Mouse (Mus musculus): ENCODE measurements at regions not wholly inside any gene's neighbourhood (a gene's known extent, or its start where the extent isn't known, plus 50 kb on each side); places are given as distances from the start of the nearest gene placed in this dataset.
"Not testable (repeated sequence)": the region's sequence is repeated elsewhere in the genome, so short reads cannot be mapped to it uniquely, and the experiment has no call there.

- Histone ChIP-seq H3K9ac (replicated peaks) (no peak overlapping the region), H3K4me3 (no peak overlapping the region), H3K4me2 (replicated peaks) (no peak overlapping the region), H3K27ac (replicated peaks) (no peak overlapping the region), H3K27me3 (no peaks in the 10 kb centered on the region), H3K36me3 (no peaks in the 10 kb centered on the region), H3K9me3 (no peaks in the 10 kb centered on the region), H3K4me1 (no peaks in the 10 kb centered on the region)
- no peak for ATAC-seq (replicated peaks)
- WGBS: 62% methylated on average over 2 of the region's 2 CpGs
These were observed 759.3 kb upstream of the Gm38303 start for GRCm38 (mm10) chr3:11094804-11095203.

GRCm38 (mm10) chr3:11094138-11094537 is 758.7 kb upstream of the Gm38303 start:
- no peaks in the 10 kb centered on the region for H3K36me3 ChIP-seq
- no peaks in the 10 kb centered on the region for H3K9me3 ChIP-seq
- H3K4me1 ChIP-seq: no peaks in the 10 kb centered on the region
- no peaks in the 10 kb centered on the region for H3K27me3 ChIP-seq
- H3K27ac ChIP-seq (replicated peaks): no peak overlapping the region
- no peak overlapping the region for H3K4me3 ChIP-seq
- no peak overlapping the region for H3K9ac ChIP-seq (replicated peaks)
- no peak for ATAC-seq (replicated peaks)
- H3K4me2 ChIP-seq (replicated peaks): no peak overlapping the region
- 75% methylated on average over 3 of the region's 3 CpGs for WGBS

- no peaks in the 10 kb centered on the region for H3K4me1 ChIP-seq
- H3K27ac ChIP-seq (replicated peaks): no peak overlapping the region
- H3K27me3 ChIP-seq: no peaks in the 10 kb centered on the region
- WGBS: 53% methylated on average over 2 of the region's 2 CpGs
- no peaks in the 10 kb centered on the region for H3K9me3 ChIP-seq
- H3K4me3 ChIP-seq: no peak overlapping the region
- H3K9ac ChIP-seq (replicated peaks): no peak overlapping the region
- ATAC-seq (replicated peaks): no peak
- no peak overlapping the region for H3K4me2 ChIP-seq (replicated peaks)
- no peaks in the 10 kb centered on the region for H3K36me3 ChIP-seq
These were observed 747.8 kb upstream of the Gm38303 start for GRCm38 (mm10) chr3:11083291-11083690.

- Histone ChIP-seq H3K9ac (replicated peaks) (no peak overlapping the region), H3K9me3 (no peaks in the 10 kb centered on the region), H3K4me3 (no peak overlapping the region), H3K36me3 (no peaks in the 10 kb centered on the region), H3K4me2 (replicated peaks) (no peak overlapping the region), H3K27ac (replicated peaks) (no peak overlapping the region), H3K4me1 (no peaks in the 10 kb centered on the region), H3K27me3 (no peaks in the 10 kb centered on the region)
- 85% methylated on average over 4 of the region's 4 CpGs for WGBS
- ATAC-seq (replicated peaks): no peak
These were observed 738.5 kb upstream of the Gm38303 start for GRCm38 (mm10) chr3:11074012-11074411.

GRCm38 (mm10) chr3:11034995-11035769 is 699.7 kb upstream of the Gm38303 start:
- no peaks in the 10 kb centered on the region for H3K4me1 ChIP-seq
- no peak overlapping the region for H3K27ac ChIP-seq (replicated peaks)
- H3K9ac ChIP-seq (replicated peaks): no peak overlapping the region
- H3K9me3 ChIP-seq: no peaks in the 10 kb centered on the region
- no peak for ATAC-seq (replicated peaks)
- no peak overlapping the region for H3K4me2 ChIP-seq (replicated peaks)
- no peaks in the 10 kb centered on the region for H3K36me3 ChIP-seq
- no peak overlapping the region for H3K4me3 ChIP-seq
- WGBS: 60% methylated on average over 7 of the region's 7 CpGs
- no peaks in the 10 kb centered on the region for H3K27me3 ChIP-seq

- no peaks in the 10 kb centered on the region for H3K36me3 ChIP-seq
- 66% methylated on average over 4 of the region's 4 CpGs for WGBS
- no peak; the same call in 1 of the 2 replicates for ATAC-seq (replicated peaks)
- H3K9me3 ChIP-seq: no peaks in the 10 kb centered on the region
- no peaks in the 10 kb centered on the region for H3K4me1 ChIP-seq
- no peak overlapping the region for H3K4me3 ChIP-seq
- H3K4me2 ChIP-seq (replicated peaks): no peak overlapping the region
- no peaks in the 10 kb centered on the region for H3K27me3 ChIP-seq
- H3K27ac ChIP-seq (replicated peaks): no peak overlapping the region
- no peak overlapping the region for H3K9ac ChIP-seq (replicated peaks)
These were observed 694.5 kb upstream of the Gm38303 start for GRCm38 (mm10) chr3:11029991-11030390.

- peak; percentile 90 for ATAC-seq (replicated peaks)
- WGBS: 16% methylated on average over 3 of the region's 3 CpGs
- H3K27ac ChIP-seq (replicated peaks): peak overlapping the region; percentile 69
- no peaks in the 10 kb centered on the region for H3K27me3 ChIP-seq
- no peaks in the 10 kb centered on the region for H3K9me3 ChIP-seq
- H3K9ac ChIP-seq (replicated peaks): no peak overlapping the region
- H3K4me1 ChIP-seq: peaks cover 4% of the 10 kb centered on the region; the same call in 1 of the 2 replicates
- H3K4me2 ChIP-seq (replicated peaks): no peak overlapping the region
- no peak overlapping the region for H3K4me3 ChIP-seq
- H3K36me3 ChIP-seq: no peaks in the 10 kb centered on the region
These were observed 688.9 kb upstream of the Gm38303 start for GRCm38 (mm10) chr3:11024422-11024821.

GRCm38 (mm10) chr3:11020048-11020447 is 684.6 kb upstream of the Gm38303 start:
- peak; percentile 74 for ATAC-seq (replicated peaks)
- Histone ChIP-seq H3K4me2 (replicated peaks) (no peak overlapping the region), H3K4me3 (no peak overlapping the region), H3K27me3 (no peaks in the 10 kb centered on the region), H3K36me3 (no peaks in the 10 kb centered on the region), H3K9ac (replicated peaks) (no peak overlapping the region), H3K9me3 (no peaks in the 10 kb centered on the region), H3K4me1 (peaks cover 4% of the 10 kb centered on the region; the same call in 1 of the 2 replicates), H3K27ac (replicated peaks) (no peak overlapping the region)
- WGBS: 31% methylated on average over 3 of the region's 3 CpGs

GRCm38 (mm10) chr3:11014911-11015310 is 679.4 kb upstream of the Gm38303 start:
- not testable (repeated sequence) for H3K36me3 ChIP-seq; H3K9me3 ChIP-seq; H3K4me3 ChIP-seq; ATAC-seq (replicated peaks); H3K27ac ChIP-seq (replicated peaks); H3K27me3 ChIP-seq; H3K4me1 ChIP-seq; H3K9ac ChIP-seq (replicated peaks); H3K4me2 ChIP-seq (replicated peaks)
- WGBS: 97% methylated on average over 8 of the region's 21 CpGs

- no peaks in the 10 kb centered on the region for H3K9me3 ChIP-seq
- no peak overlapping the region for H3K9ac ChIP-seq (replicated peaks)
- no peaks in the 10 kb centered on the region for H3K36me3 ChIP-seq
- H3K27ac ChIP-seq (replicated peaks): no peak overlapping the region
- no peak overlapping the region for H3K4me3 ChIP-seq
- no peak for ATAC-seq (replicated peaks)
- no peaks in the 10 kb centered on the region for H3K4me1 ChIP-seq
- H3K27me3 ChIP-seq: no peaks in the 10 kb centered on the region
- no peak overlapping the region for H3K4me2 ChIP-seq (replicated peaks)
- WGBS: 85% methylated on average over 3 of the region's 3 CpGs
These were observed 671.9 kb upstream of the Gm38303 start for GRCm38 (mm10) chr3:11007363-11007762.

GRCm38 (mm10) chr3:11006531-11007269 is 671.2 kb upstream of the Gm38303 start:
- H3K4me1 ChIP-seq: no peaks in the 10 kb centered on the region
- no peaks in the 10 kb centered on the region for H3K36me3 ChIP-seq
- H3K27ac ChIP-seq (replicated peaks): no peak overlapping the region
- H3K9me3 ChIP-seq: no peaks in the 10 kb centered on the region
- WGBS: 80% methylated on average over 2 of the region's 2 CpGs
- ATAC-seq (replicated peaks): no peak
- no peak overlapping the region for H3K9ac ChIP-seq (replicated peaks)
- no peak overlapping the region for H3K4me3 ChIP-seq
- H3K4me2 ChIP-seq (replicated peaks): no peak overlapping the region
- no peaks in the 10 kb centered on the region for H3K27me3 ChIP-seq

- Histone ChIP-seq H3K36me3 (no peaks in the 10 kb centered on the region), H3K9me3 (no peaks in the 10 kb centered on the region), H3K9ac (replicated peaks) (no peak overlapping the region), H3K27ac (replicated peaks) (no peak overlapping the region), H3K4me1 (no peaks in the 10 kb centered on the region), H3K4me2 (replicated peaks) (no peak overlapping the region), H3K4me3 (no peak overlapping the region), H3K27me3 (no peaks in the 10 kb centered on the region)
- ATAC-seq (replicated peaks): no peak
These were observed 643.5 kb upstream of the Gm38303 start for GRCm38 (mm10) chr3:10978968-10979367.

Measured in forebrain, embryonic 15.5 days (tissue).